Mouse (Mus musculus) liver, adult 2 months (tissue): ENCODE measurements around the gene Sh3rf3. TPM values are rescaled to one million over a fixed set of nuclear protein-coding genes. Genes with fewer than 3 reads are reported as not detected.

ENCODE experiments used
- DNase-seq: peaks from one replicate; pipeline ENCODE4 v3.0.0-alpha.2; 2011; ENCODE audit warnings: low read depth, low spot score; ENCODE audit errors: extremely low read depth
- H3K27ac ChIP-seq: fragments of 200-500 bp; replicated peaks from 2 replicates; pipeline ENCODE4 v1.5.1; 2012; ENCODE audit warnings: low read depth, mild to moderate bottlenecking, control low read depth, inconsistent platforms, low read length; ENCODE audit not compliant: insufficient read depth
- H3K27me3 ChIP-seq: fragments of 200-500 bp; 2 replicates; pipeline ENCODE4 v1.6.1; 2012; ENCODE audit warnings: mild to moderate bottlenecking, moderate library complexity, low read length, inconsistent platforms; ENCODE audit not compliant: control insufficient read depth, insufficient read depth
- H3K36me3 ChIP-seq: fragments of 200-500 bp; 2 replicates; pipeline ENCODE4 v1.6.1; 2012; ENCODE audit warnings: low read length, inconsistent platforms; ENCODE audit not compliant: control insufficient read depth, insufficient read depth
- H3K4me1 ChIP-seq: fragments of 200-500 bp; 2 replicates; pipeline ENCODE4 v1.6.1; 2011; ENCODE audit warnings: low read length; ENCODE audit not compliant: control insufficient read depth, insufficient read depth
- H3K4me3 ChIP-seq: fragments of 200-500 bp; 2 replicates; pipeline ENCODE4 v1.5.1; 2011; ENCODE audit warnings: low read depth, mild to moderate bottlenecking, control low read depth, low read length, moderate library complexity; ENCODE audit not compliant: insufficient read depth
- H3K79me2 ChIP-seq: fragments of 200-500 bp; 2 replicates; pipeline ENCODE4 v1.6.1; 2012; ENCODE audit warnings: inconsistent platforms, mild to moderate bottlenecking, low read length, moderate library complexity; ENCODE audit not compliant: control insufficient read depth, insufficient read depth
- H3K9ac ChIP-seq: fragments of 200-500 bp; 2 replicates; pipeline ENCODE4 v1.6.1; 2012; ENCODE audit warnings: low read depth, mild to moderate bottlenecking, control low read depth, inconsistent platforms, low read length
- CTCF ChIP-seq: fragments of 200-500 bp; IDR thresholded peaks from 2 replicates; pipeline ENCODE4 v1.5.1; 2011; ENCODE audit warnings: low read depth, low read length, control low read depth
- POLR2A ChIP-seq: fragments of 200-500 bp; IDR thresholded peaks from 2 replicates; pipeline ENCODE4 v1.6.1; 2011; ENCODE audit warnings: low read length, control low read depth; ENCODE audit not compliant: insufficient read depth; ENCODE audit errors: extremely low read depth
- WGBS: fragments of 180-500 bp; shearing (Covaris S2); methylation state at CpG from one replicate; pipeline ENCODE4 v1.1.7; 2018; 5-methylcytosine and 5-hydroxymethylcytosine counted together
- polyA plus RNA-seq: library from polyadenylated mRNA; depleted of rRNA; stranded (reverse); fragments of >200 nt; gene quantifications from 2 replicates; pipeline ENCODE4 v1.2.3, GENCODE M21; 2012
- total RNA-seq: library from RNA; depleted of rRNA; stranded (reverse); fragments of >200 nt; gene quantifications from 2 replicates; pipeline ENCODE4 v1.2.3, GENCODE M21; 2014

Gene Sh3rf3
- total and polyA plus RNA-seq, 2 experiments: not detected

DNA sequence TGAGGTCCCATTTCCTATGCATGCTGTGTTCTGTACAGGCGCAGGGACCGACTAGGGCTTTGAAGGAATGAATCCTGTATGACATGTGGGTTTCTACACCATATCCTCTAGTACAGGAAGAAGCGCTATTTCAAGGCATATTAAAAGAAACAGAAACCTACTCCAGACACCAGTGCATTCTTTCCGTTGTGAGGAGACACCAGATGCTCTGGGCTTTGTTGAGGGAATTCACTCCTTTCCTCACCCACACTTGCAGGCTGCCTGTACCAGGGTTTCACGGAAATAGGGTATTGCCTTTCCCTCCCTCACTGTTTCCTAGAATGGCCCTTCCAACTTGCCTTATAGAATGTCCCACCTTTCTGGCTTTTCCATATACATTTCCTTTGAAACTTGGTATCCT, 113.4 kb downstream of the Sh3rf3 start:
- H3K27ac ChIP-seq: no peak overlapping the region
- H3K4me1 ChIP-seq: no peaks in the 10 kb centered on the region
- H3K27me3 ChIP-seq: no peaks in the 10 kb centered on the region
- no peak for DNase-seq
- H3K4me3 ChIP-seq: no peak overlapping the region
- H3K36me3 ChIP-seq: no peaks in the 10 kb centered on the region
- no peak overlapping the region for H3K9ac ChIP-seq
- 79% methylated on average over 5 of the region's 5 CpGs for WGBS
- H3K79me2 ChIP-seq: no peaks in the 10 kb centered on the region
- TF ChIP-seq CTCF (no peak), POLR2A (no peak)

DNA sequence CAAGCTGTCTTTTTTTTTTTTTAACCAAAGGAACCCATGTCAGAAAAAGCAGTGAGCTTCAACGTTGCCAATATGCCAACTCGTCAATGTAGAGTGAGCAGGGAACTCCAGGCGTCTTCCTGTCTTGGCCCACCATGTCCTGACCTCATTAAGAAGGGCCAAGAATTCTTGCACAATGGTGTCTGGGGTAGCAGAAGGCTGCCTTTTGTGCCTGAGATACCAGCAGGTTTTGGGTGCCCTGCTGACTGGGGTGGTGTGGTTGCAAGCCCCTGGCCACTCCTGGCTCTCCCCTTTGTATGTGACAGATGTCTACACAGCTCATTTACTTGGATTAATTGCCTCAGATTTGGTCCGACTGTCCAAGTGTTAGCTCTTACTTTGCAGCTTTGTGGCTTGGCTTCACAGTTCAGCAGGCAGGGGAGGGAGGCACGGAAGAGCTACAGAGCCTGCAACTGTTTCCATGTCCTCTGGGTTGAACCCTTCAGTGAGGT, 115.8 kb downstream of the Sh3rf3 start:
- 66% methylated on average over 5 of the region's 5 CpGs for WGBS
- no peak for DNase-seq
- Histone ChIP-seq H3K27ac (no peak overlapping the region), H3K4me3 (no peak overlapping the region), H3K36me3 (no peaks in the 10 kb centered on the region), H3K9ac (no peak overlapping the region), H3K79me2 (no peaks in the 10 kb centered on the region), H3K4me1 (no peaks in the 10 kb centered on the region), H3K27me3 (0 out of 2 replicates have a peak, but pooled peaks cover 2% of the 10 kb centered on the region)
- TF ChIP-seq CTCF: no peak

- WGBS: 18% methylated on average over 22 of the region's 22 CpGs
- no peaks in the 10 kb centered on the region for H3K36me3 ChIP-seq
- H3K79me2 ChIP-seq: no peaks in the 10 kb centered on the region
- H3K27ac ChIP-seq: no peak overlapping the region
- DNase-seq: no peak
- no peak overlapping the region for H3K9ac ChIP-seq
- no peak overlapping the region for H3K4me3 ChIP-seq
- no peaks in the 10 kb centered on the region for H3K4me1 ChIP-seq
- 0 out of 2 replicates have a peak, but pooled peaks cover 2% of the 10 kb centered on the region for H3K27me3 ChIP-seq
- TF ChIP-seq POLR2A (no peak), CTCF (no peak)
Measured at GRCm38 (mm10) chr10:58932151-58932773, 119.1 kb downstream of the Sh3rf3 start.

GRCm38 (mm10) chr10:58935606-58936005, 122.4 kb downstream of the Sh3rf3 start:
- 94% methylated on average over 6 of the region's 6 CpGs for WGBS
- Histone ChIP-seq H3K4me3 (no peak overlapping the region), H3K27ac (no peak overlapping the region), H3K4me1 (no peaks in the 10 kb centered on the region), H3K36me3 (no peaks in the 10 kb centered on the region), H3K9ac (no peak overlapping the region), H3K27me3 (0 out of 2 replicates have a peak, but pooled peaks cover 2% of the 10 kb centered on the region), H3K79me2 (no peaks in the 10 kb centered on the region)
- no peak for DNase-seq
- TF ChIP-seq POLR2A (no peak), CTCF (no peak)

- TF ChIP-seq POLR2A (no peak), CTCF (no peak)
- no peaks in the 10 kb centered on the region for H3K4me1 ChIP-seq
- no peak for DNase-seq
- H3K4me3 ChIP-seq: no peak overlapping the region
- WGBS: 77% methylated on average over 9 of the region's 9 CpGs
- no peak overlapping the region for H3K9ac ChIP-seq
- no peaks in the 10 kb centered on the region for H3K36me3 ChIP-seq
- H3K79me2 ChIP-seq: no peaks in the 10 kb centered on the region
- no peak overlapping the region for H3K27ac ChIP-seq
- H3K27me3 ChIP-seq: 0 out of 2 replicates have a peak, but pooled peaks cover 2% of the 10 kb centered on the region
Measured at GRCm38 (mm10) chr10:58936441-58936860, 123.3 kb downstream of the Sh3rf3 start.

DNA sequence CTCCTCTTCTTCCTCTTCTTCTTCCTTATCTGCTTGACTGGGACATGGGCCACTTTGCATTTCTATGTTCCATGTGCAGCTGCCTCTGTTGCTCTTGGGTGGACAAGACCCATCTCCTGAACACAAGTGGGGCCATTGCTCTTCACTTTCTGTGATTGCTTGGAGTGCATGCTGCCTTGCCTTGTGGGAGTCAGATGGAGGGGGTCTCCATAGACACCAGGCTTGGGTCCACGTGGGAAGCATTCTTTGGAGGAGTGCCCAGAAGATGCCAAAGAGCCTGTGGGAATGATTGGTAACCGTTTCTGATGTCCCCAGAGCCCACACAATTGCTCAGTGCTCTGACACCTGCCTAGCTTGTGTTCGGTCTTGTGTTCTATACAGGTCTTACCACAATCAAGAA, 124.4 kb downstream of the Sh3rf3 start:
- TF ChIP-seq CTCF (no peak), POLR2A (no peak)
- Histone ChIP-seq H3K27me3 (0 out of 2 replicates have a peak, but pooled peaks cover 2% of the 10 kb centered on the region), H3K36me3 (no peaks in the 10 kb centered on the region), H3K27ac (no peak overlapping the region), H3K79me2 (no peaks in the 10 kb centered on the region), H3K9ac (no peak overlapping the region), H3K4me1 (no peaks in the 10 kb centered on the region), H3K4me3 (no peak overlapping the region)
- WGBS: 69% methylated on average over 3 of the region's 3 CpGs
- DNase-seq: no peak
